Mouse (Mus musculus) hindbrain, postnatal 0 days (tissue): Measurements from ENCODE around the gene Nbas. TPM values are rescaled to one million over a fixed set of nuclear protein-coding genes. Genes with fewer than 3 reads are reported as not detected.

Source experiments
- ATAC-seq: fragments of 200-750 bp; cut with Nextera tagmentation; 2 replicates; pipeline ENCODE4 v1.8.0; 2017; ENCODE audit warnings: mild to moderate bottlenecking, moderate TSS enrichment, moderate library complexity
- DNase-seq: peaks from one replicate; pipeline ENCODE4 v3.0.0-alpha.2; 2015; ENCODE audit warnings: low spot score
- H3K27ac ChIP-seq: fragments of 300-500 bp; sonication (generic); 2 replicates; pipeline ENCODE4 v1.5.1; 2014; ENCODE audit warnings: mild to moderate bottlenecking
- H3K27me3 ChIP-seq: fragments of 300-500 bp; sonication (generic); 2 replicates; pipeline ENCODE4 v1.6.1; 2014; ENCODE audit warnings: low read length, mixed read lengths; ENCODE audit not compliant: insufficient read depth
- H3K36me3 ChIP-seq: fragments of 300-500 bp; sonication (generic); 2 replicates; pipeline ENCODE4 v1.6.1; 2014; ENCODE audit warnings: low read length, mixed read lengths; ENCODE audit not compliant: insufficient read depth
- H3K4me1 ChIP-seq: fragments of 300-500 bp; sonication (generic); 2 replicates; pipeline ENCODE4 v1.6.1; 2014; ENCODE audit warnings: antibody characterized with exemption, low read length, mixed read lengths; ENCODE audit not compliant: insufficient read depth
- H3K4me2 ChIP-seq: fragments of 300-500 bp; sonication (generic); 2 replicates; pipeline ENCODE4 v1.6.1; 2014; ENCODE audit warnings: low read depth, mild to moderate bottlenecking, low read length, moderate library complexity, mixed read lengths
- H3K4me3 ChIP-seq: fragments of 300-500 bp; sonication (generic); 2 replicates; pipeline ENCODE4 v1.5.1; 2014; ENCODE audit warnings: low read length
- H3K9ac ChIP-seq: fragments of 300-500 bp; sonication (generic); replicated peaks from 2 replicates; pipeline ENCODE4 v1.6.1; 2014; ENCODE audit warnings: mild to moderate bottlenecking, low read length, moderate library complexity, mixed read lengths
- H3K9me3 ChIP-seq: fragments of 300-500 bp; sonication (generic); 2 replicates; pipeline ENCODE4 v1.6.1; 2016; ENCODE audit warnings: low read length, mixed read lengths
- CTCF ChIP-seq: IDR thresholded peaks from 2 replicates; pipeline ENCODE4 v1.5.1; 2016; ENCODE audit warnings: antibody characterized with exemption, control low read depth, low read depth
- WGBS: fragments of 180-500 bp; shearing (Covaris S2); extraction: QIAGEN DNeasy Blood & Tissue Kit; methylation state at CpG from one replicate; pipeline ENCODE4 v1.1.7; 2014; 5-methylcytosine and 5-hydroxymethylcytosine counted together
- polyA plus RNA-seq: library from polyadenylated mRNA; unstranded; fragments of >200 nt; fragmentation: Nextera tagmentation; extraction: Ambion mirVana; gene quantifications from 2 replicates; pipeline ENCODE4 v1.2.1, GENCODE M21; 2015
- total RNA-seq: library from RNA; depleted of rRNA; stranded (reverse); fragments of >200 nt; gene quantifications from 2 replicates; pipeline ENCODE4 v1.2.3, GENCODE M21; 2014; rRNA removed

Nbas gene
- 47.8 and 48.1 TPM in 2 replicates for total RNA-seq
- 10.5 and 12.1 TPM in 2 replicates for polyA plus RNA-seq

DNA sequence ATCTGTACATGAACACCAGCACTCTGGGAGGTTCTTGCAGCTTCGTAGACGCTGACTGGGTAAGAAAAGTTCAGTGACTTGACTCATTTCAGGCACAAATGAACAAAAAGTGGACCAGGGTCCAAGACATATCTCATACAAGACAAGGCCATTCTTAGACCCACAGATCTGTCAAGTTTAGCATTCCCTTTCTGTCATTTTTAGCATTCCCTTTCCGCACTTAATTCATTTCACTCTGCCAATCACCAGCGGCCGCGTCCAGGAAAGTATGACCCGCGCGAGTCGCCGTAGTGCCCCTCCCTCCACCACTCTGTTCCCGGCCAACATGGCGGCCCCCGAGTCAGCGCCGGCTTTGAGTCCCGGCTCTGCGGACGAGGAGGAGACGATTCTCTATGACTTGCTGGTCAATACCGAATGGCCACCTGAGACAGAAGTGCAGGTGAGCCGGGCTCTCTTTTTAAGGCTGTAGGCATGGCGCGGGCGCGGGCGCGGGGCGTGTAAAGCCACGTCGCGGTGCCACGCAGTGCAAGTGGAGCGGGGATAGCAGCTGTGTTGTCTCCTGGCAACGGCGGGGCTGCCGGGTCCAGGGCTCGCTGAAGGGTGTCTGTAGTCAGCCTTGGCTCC, at the start of gene Nbas:
Gene Nbas (plus strand): TSS at position 308 of the 624 bp plus-strand sequence.
- Histone ChIP-seq H3K27me3 (no peaks in the 10 kb centered on the region), H3K4me2 (peak within 1 kb of the TSS; percentile 75), H3K27ac (peak within 1 kb of the TSS; percentile 74), H3K9me3 (no peaks in the 10 kb centered on the region), H3K36me3 (no peaks in the 10 kb centered on the region), H3K9ac (peak within 1 kb of the TSS; percentile 80), H3K4me3 (peak within 1 kb of the TSS; percentile 96), H3K4me1 (peaks cover 10% of the 10 kb centered on the region; the same call in 1 of the 2 replicates)
- 2% methylated on average over 38 of the region's 38 CpGs for WGBS
- peak; percentile 81 for DNase-seq
- no peak for TF ChIP-seq CTCF
- peak; percentile 96 for ATAC-seq

DNA sequence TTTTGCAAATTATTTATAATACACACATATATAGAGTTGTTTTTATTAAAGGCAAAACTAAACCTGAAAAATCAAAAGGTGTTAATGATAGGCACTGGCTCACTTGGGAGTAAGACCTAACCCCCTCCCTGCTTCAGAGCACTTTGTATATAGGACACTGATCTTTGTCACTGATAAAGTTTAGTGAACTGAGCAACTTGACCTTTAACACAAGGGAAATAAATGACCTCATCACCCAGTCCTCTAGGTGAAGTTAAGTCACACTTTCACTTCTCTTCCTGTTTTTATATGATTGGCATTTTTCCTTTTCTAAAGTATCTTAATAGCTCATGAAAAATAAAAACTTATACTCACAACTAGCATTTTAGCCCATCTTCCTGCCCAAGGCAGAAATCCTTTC, 26.5 kb upstream of the Nbas start:
- no peak for TF ChIP-seq CTCF
- no peak for ATAC-seq
- peaks cover 42% of the 10 kb centered on the region for H3K36me3 ChIP-seq

DNA sequence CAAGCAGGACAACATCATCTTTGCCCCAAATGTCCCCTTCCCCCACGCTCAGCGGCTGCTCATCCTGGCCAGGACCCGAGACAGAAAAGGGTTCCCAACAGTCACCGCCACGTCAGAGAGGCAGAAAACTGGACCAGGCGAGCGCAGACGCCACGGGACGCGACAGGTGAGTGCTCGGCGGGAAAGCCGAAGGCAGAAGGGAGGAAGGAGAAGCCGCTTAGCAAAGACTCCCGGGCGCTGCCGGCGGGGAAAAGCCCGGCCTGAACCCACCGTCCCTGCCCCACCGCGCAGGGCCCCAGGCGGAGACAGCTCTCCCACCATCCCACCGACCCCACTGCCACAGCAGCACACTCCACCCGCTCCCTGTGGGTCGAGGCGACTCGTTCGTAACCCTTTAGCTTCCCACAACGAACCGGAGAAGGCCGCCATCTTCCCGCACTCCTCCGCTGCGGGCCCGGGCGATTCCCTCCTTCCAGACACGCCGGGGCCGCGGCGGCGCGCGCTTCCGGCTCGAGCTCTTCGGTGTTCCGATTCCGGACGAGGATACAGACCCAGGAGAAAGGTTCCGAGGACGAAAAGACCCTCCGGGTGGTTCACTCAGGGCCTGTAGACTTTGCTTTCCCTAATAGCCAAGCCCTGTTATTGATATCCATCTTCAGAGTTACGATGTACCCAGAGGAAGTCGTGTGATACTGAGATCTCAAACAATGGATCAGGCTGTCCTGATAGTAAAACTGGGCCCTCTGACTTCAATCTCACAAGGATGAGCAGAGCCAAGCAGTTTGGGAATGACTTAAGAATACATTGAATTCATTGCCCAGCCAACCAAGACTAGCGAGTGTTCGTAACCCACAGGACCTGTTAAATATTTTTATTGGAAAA, 20.0 kb upstream of the Nbas start, which contains the start of gene Ddx1:
Gene Ddx1 (minus strand): TSS at position 523 of the 882 bp plus-strand sequence.
- Histone ChIP-seq H3K9ac (peak within 1 kb of the TSS; percentile 88), H3K9me3 (no peaks in the 10 kb centered on the region), H3K4me2 (peak within 1 kb of the TSS; percentile 61), H3K4me3 (peak within 1 kb of the TSS; percentile 76), H3K36me3 (0 out of 2 replicates have a peak, but pooled peaks cover 5% of the 10 kb centered on the region), H3K27me3 (no peaks in the 10 kb centered on the region), H3K4me1 (peaks cover 5% of the 10 kb centered on the region; the same call in 1 of the 2 replicates), H3K27ac (peak within 1 kb of the TSS; percentile 86)
- peak; percentile 92 for DNase-seq
- 2% methylated on average over 59 of the region's 59 CpGs for WGBS
- no peak for TF ChIP-seq CTCF
- peak; percentile 96 for ATAC-seq

More for the DNA sequence above, 26.5 kb upstream of the Nbas start:
- Histone ChIP-seq H3K27ac (no peak overlapping the region), H3K4me1 (no peaks in the 10 kb centered on the region), H3K9me3 (no peaks in the 10 kb centered on the region), H3K9ac (no peak overlapping the region), H3K4me3 (no peak overlapping the region), H3K4me2 (no peak overlapping the region), H3K27me3 (no peaks in the 10 kb centered on the region)
- DNase-seq = no peak

DNA sequence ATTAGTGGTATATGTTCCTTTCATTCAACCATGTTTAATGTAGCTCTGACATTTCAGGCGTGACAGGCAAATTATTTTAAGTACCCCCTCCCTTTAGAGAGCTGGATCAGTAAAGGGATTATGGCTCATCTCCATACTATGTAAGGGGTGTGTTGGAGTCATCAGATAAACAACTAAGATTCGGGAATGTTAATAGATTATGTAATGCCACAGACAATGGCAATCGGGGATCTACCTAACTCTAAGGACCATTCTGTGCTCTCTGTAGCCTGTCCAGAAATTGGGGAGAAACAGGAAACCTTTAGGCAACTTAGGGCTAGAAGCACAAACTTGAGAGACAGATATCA, 19.4 kb upstream of the Nbas start:
- peak; percentile 38 for ATAC-seq
- DNase-seq = no peak

DNA sequence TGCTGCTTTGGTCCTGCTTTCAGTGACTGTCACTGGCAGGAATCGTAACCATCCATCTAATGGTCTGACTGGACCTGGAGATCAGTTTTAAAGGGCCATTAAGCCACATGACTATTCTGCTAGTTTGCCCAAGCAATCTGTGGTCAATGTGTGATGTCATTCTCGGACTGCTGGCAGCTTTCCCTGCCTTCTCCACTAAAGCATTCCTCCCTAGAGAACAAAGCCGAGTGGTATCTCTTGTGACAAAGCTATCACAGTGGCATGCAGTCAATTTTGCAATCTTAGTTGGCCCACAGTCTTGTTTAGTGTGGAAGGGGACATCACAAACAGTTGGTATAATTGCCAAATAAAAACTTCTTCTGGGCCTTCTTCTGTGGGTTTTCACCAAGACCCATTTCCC, 13.9 kb upstream of the Nbas start:
- ATAC-seq (no peak), DNase-seq (peak; percentile 30)
- Histone ChIP-seq H3K27ac (no peak overlapping the region), H3K4me1 (no peaks in the 10 kb centered on the region), H3K4me2 (no peak overlapping the region), H3K9me3 (no peaks in the 10 kb centered on the region), H3K4me3 (no peak overlapping the region), H3K27me3 (no peaks in the 10 kb centered on the region), H3K9ac (no peak overlapping the region), H3K36me3 (no peaks in the 10 kb centered on the region)
- no peak for TF ChIP-seq CTCF
- WGBS = 39% methylated on average over 3 of the region's 3 CpGs

More for the DNA sequence above, 19.4 kb upstream of the Nbas start:
- Histone ChIP-seq H3K27ac (peak overlapping the region; percentile 86; the same call in 1 of the 2 replicates), H3K36me3 (0 out of 2 replicates have a peak, but pooled peaks cover under 1% of the 10 kb centered on the region), H3K27me3 (no peaks in the 10 kb centered on the region), H3K9me3 (no peaks in the 10 kb centered on the region), H3K4me1 (peaks cover 5% of the 10 kb centered on the region; the same call in 1 of the 2 replicates), H3K9ac (peak overlapping the region; percentile 88), H3K4me2 (peak overlapping the region; percentile 61), H3K4me3 (peak overlapping the region; percentile 76)
- no peak for TF ChIP-seq CTCF
- 83% methylated on average over 3 of the region's 3 CpGs for WGBS

DNA sequence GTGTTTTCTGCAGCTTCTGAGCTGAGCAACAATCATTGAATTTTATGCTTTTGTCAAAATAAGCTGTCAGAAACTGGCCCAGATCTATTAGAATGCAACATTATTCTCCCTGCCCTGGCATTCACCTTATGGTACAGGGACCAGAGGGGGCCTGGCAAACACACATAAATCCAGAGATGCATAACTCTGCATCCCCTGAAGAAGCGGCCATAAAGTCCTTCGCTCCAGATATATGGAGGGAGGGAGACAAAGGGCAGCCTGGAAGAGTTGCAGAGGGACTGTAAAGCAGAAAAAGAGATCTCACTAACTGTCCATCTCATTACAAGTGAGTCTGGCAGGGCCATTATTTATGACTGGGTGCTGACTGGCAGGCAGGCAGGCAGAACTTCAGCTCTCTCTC, 13.2 kb upstream of the Nbas start:
- WGBS = 66% methylated on average over 2 of the region's 2 CpGs
- H3K9me3 ChIP-seq = no peaks in the 10 kb centered on the region
- no peak overlapping the region for H3K9ac ChIP-seq
- H3K27ac ChIP-seq = no peak overlapping the region
- no peaks in the 10 kb centered on the region for H3K36me3 ChIP-seq
- TF ChIP-seq CTCF = no peak
- H3K4me3 ChIP-seq = no peak overlapping the region
- DNase-seq (no peak), ATAC-seq (no peak)
- H3K4me1 ChIP-seq = no peaks in the 10 kb centered on the region
- H3K27me3 ChIP-seq = no peaks in the 10 kb centered on the region
- H3K4me2 ChIP-seq = no peak overlapping the region
